Mouse (Mus musculus) monocyte, adult 5-6 weeks (primary cell): ENCODE results near the gene Vmn1r119. TPM values are rescaled to one million over a fixed set of nuclear protein-coding genes. Genes with fewer than 3 reads are reported as not detected.
"Not testable (repeated sequence)": the region's sequence is repeated elsewhere in the genome, so short reads cannot be mapped to it uniquely, and the experiment has no call there.

ENCODE experiments used
- ATAC-seq: fragments of 153-309, 156-312 bp; replicated peaks from 2 replicates; pipeline ENCODE4 v1.8.0; 2017; ENCODE audit warnings: mild to moderate bottlenecking; ENCODE audit not compliant: low TSS enrichment, insufficient number of reproducible peaks, severe bottlenecking, poor library complexity, low FRiP score
- total RNA-seq: library from RNA; stranded (forward); fragments of 200-1000, 200-491, 200-594 nt; gene quantifications from 3 replicates; pipeline ENCODE4 v1.2.3, GENCODE M21; 2017

Vmn1r119 gene
- not detected in 3 replicates for total RNA-seq

DNA sequence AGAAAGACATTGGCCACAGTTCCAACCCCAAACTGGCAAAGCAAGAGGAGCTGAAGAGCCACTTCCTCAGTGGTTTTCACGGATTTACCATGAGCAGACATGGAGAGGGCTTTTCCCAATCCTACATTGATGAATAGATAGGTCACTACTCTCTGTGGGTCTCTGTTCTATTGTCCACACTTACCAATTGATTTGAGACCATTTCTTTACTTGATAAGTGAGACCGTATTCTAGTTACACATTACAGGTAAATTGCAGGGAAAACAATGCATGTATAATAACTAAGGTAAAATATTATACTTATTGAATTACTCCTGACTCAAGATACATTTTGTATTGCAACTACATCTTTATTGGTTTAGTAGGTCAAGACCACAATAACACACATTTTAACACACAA, at the start of gene Vmn1r119:
Gene Vmn1r119 (minus strand): TSS at position 101 of the 400 bp plus-strand sequence.
- ATAC-seq = not testable (repeated sequence)

DNA sequence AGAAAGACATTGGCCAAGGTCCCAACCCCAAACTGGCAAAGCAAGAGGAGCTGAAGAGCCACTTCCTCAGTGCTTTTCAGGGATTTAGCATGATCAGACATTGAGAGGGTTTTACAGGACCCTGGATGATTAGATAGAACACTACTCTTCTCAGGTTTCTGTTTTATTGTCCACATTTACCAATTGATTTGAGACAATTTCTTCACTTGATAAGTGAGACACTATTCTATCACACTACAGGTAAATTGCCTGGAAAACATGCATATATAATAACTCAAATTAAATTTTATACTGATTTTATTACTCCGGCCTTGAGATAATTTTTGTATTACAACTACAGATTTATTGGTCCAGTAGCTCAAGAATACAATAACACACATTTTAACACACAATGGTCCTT, 41.4 kb upstream of the Vmn1r119 start, which contains the start of gene Vmn1r120:
Gene Vmn1r120 (minus strand): TSS at position 101 of the 400 bp plus-strand sequence.
- ATAC-seq = not testable (repeated sequence)

Other genes with a start within 250 kb of the Vmn1r119 start
- not detected in 3 replicates for gene Vmn1r112, start 241.3 kb downstream of the Vmn1r119 start, total RNA-seq
- gene Vmn1r113, start 225.2 kb downstream of the Vmn1r119 start, total RNA-seq = not detected in 3 replicates
- not detected in 3 replicates for gene Vmn1r114, start 200.3 kb downstream of the Vmn1r119 start, total RNA-seq
- not detected in 3 replicates for gene Vmn1r115, start 167.5 kb downstream of the Vmn1r119 start, total RNA-seq
- gene Vmn1r116, start 140.2 kb downstream of the Vmn1r119 start, total RNA-seq = not detected in 3 replicates
- gene Vmn1r117, start 128.3 kb downstream of the Vmn1r119 start, total RNA-seq = not detected in 3 replicates
- not detected in 3 replicates for gene Vmn1r118, start 100.1 kb downstream of the Vmn1r119 start, total RNA-seq
- not detected in 3 replicates for gene Vmn1r120, start 41.3 kb upstream of the Vmn1r119 start, total RNA-seq
- gene Vmn1r121, start 86.1 kb upstream of the Vmn1r119 start, total RNA-seq = not detected in 3 replicates
- not detected in 3 replicates for gene Vmn1r122, start 121.7 kb upstream of the Vmn1r119 start, total RNA-seq
- gene Vmn1r123, start 149.7 kb upstream of the Vmn1r119 start, total RNA-seq = not detected in 3 replicates
- gene Gm5157, start 178.0 kb upstream of the Vmn1r119 start, total RNA-seq = not detected in 3 replicates
- not detected in 3 replicates for gene Vmn1r124, start 248.2 kb upstream of the Vmn1r119 start, total RNA-seq